Mouse (Mus musculus) effector memory CD4-positive, alpha-beta T cell, adult 5 months (primary cell): Measurements from ENCODE around the gene Slamf6. TPM values are rescaled to one million over a fixed set of nuclear protein-coding genes. Genes with fewer than 3 reads are reported as not detected.

Source experiments
- polyA plus RNA-seq: library from polyadenylated mRNA; unstranded; fragments of 100-300 nt; shearing (Covaris generic); gene quantifications from one replicate; pipeline ENCODE4 v1.2.1, GENCODE M21; 2017

Slamf6 gene
- polyA plus RNA-seq = 455 TPM

GRCm38 (mm10) chr1:171917305-171918039, at the start of gene Slamf6:
Gene Slamf6 (plus strand): TSS chr1:171917515.

GRCm38 (mm10) chr1:171895364-171895763, 22.0 kb upstream of the Slamf6 start, which contains the start of gene Gm10521:
Gene Gm10521 (plus strand): TSS chr1:171895664.

Other genes starting within 250 kb of the Slamf6 start
- 119 TPM for gene Cd48, start 235.5 kb upstream of the Slamf6 start, polyA plus RNA-seq
- 74.8 TPM for gene Slamf1, start 150.4 kb upstream of the Slamf6 start, polyA plus RNA-seq
- 126 TPM for gene Cd84, start 77.8 kb upstream of the Slamf6 start, polyA plus RNA-seq
- gene Gm10521, start 21.9 kb upstream of the Slamf6 start, polyA plus RNA-seq = 0.19 TPM
- 0.15 TPM for gene Vangl2, start 110.9 kb downstream of the Slamf6 start, polyA plus RNA-seq
- gene Nhlh1, start 140.1 kb downstream of the Slamf6 start, polyA plus RNA-seq = not detected
- gene Copa, start 165.0 kb downstream of the Slamf6 start, polyA plus RNA-seq = 171 TPM
- gene Ncstn, start 165.3 kb downstream of the Slamf6 start, polyA plus RNA-seq = 102 TPM
- gene Pex19, start 209.2 kb downstream of the Slamf6 start, polyA plus RNA-seq = 40.3 TPM
- 107 TPM for gene Dcaf8, start 230.6 kb downstream of the Slamf6 start, polyA plus RNA-seq